Mouse (Mus musculus): ENCODE data around the gene Abcc3. TPM values are rescaled to one million over a fixed set of nuclear protein-coding genes. Genes with fewer than 3 reads are reported as not detected.
A peak's percentile ranks its signal among the peaks of the same experiment; 100 is the strongest.

The Abcc3 gene
- polyA plus RNA-seq, 1 experiment from 2014 or later, result 2.5 TPM

GRCm38 (mm10) chr11:94327693-94328643 lies 64.8 kb downstream of the Abcc3 start, which contains the start of gene Ankrd40:
Ankrd40 (plus strand) TSS chr11:94328001.
- H3K9ac ChIP-seq (ENCODE audit: low read depth, low read length), result peak within 1 kb of the TSS; percentile 96
- H3K27ac ChIP-seq (ENCODE audit: low read length), result peak within 1 kb of the TSS; percentile 99
- H3K4me2 ChIP-seq (ENCODE audit: low read depth, low read length), result peak within 1 kb of the TSS; percentile 76
- H3K4me1 ChIP-seq (ENCODE audit: control insufficient read depth, insufficient read depth, low read length), result peaks cover 18% of the 10 kb centered on the region
- WGBS, result under 1% methylated on average over 73 of the region's 78 CpGs
- no peaks in the 10 kb centered on the region for H3K27me3 ChIP-seq (replicated peaks; ENCODE audit: control insufficient read depth, insufficient read depth, low read length)
- no peaks in the 10 kb centered on the region for H3K36me3 ChIP-seq (ENCODE audit: control insufficient read depth, insufficient read depth, low read length)
- H3K9me3 ChIP-seq (ENCODE audit: control insufficient read depth, low read length), result no peaks in the 10 kb centered on the region
- peak within 1 kb of the TSS; percentile 82 for H3K4me3 ChIP-seq (ENCODE audit: low read length)
- ATAC-seq, result peak; percentile 85

- Histone ChIP-seq H3K9me3 (ENCODE audit: control insufficient read depth, low read length) (no peaks in the 10 kb centered on the region), H3K4me3 (ENCODE audit: low read length) (peak overlapping the region; percentile 18; the same call in 1 of the 2 replicates), H3K36me3 (ENCODE audit: control insufficient read depth, insufficient read depth, low read length) (no peaks in the 10 kb centered on the region), H3K27me3 (replicated peaks; ENCODE audit: control insufficient read depth, insufficient read depth, low read length) (no peaks in the 10 kb centered on the region), H3K4me2 (ENCODE audit: low read depth, low read length) (peak overlapping the region; percentile 41), H3K4me1 (ENCODE audit: control insufficient read depth, insufficient read depth, low read length) (peaks cover 13% of the 10 kb centered on the region), H3K9ac (ENCODE audit: low read depth, low read length) (peak overlapping the region; percentile 53; the same call in 1 of the 2 replicates), H3K27ac (ENCODE audit: low read length) (peak overlapping the region; percentile 83)
- ATAC-seq, result no peak
- 9% methylated on average over 10 of the region's 10 CpGs for WGBS
Observed at GRCm38 (mm10) chr11:94326961-94327411, 65.8 kb downstream of the Abcc3 start.

DNA sequence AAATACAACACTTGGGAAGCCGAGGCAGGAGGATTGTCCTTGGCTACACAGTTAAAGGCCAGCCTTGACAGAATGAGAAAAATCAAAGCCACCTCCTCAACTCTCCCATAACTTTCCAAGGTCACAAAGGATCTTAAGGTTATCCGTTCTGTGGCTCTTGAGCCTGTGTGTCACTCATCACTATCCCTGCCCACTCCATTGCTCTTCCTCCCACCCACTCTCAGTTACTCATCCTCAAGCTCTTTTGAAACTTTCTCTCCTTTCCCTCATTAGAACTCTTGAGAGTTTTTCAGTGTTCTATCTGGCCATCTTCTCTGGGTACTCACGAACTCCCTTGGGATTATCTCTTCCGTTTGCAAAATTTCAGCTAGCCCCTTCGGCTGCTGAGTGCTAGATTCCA lies 68.2 kb downstream of the Abcc3 start:
- no peak for ATAC-seq
- Histone ChIP-seq H3K4me3 (ENCODE audit: low read length) (no peak overlapping the region), H3K4me1 (ENCODE audit: control insufficient read depth, insufficient read depth, low read length) (peaks cover 13% of the 10 kb centered on the region), H3K9me3 (ENCODE audit: control insufficient read depth, low read length) (no peaks in the 10 kb centered on the region), H3K9ac (ENCODE audit: low read depth, low read length) (no peak overlapping the region), H3K36me3 (ENCODE audit: control insufficient read depth, insufficient read depth, low read length) (no peaks in the 10 kb centered on the region), H3K27me3 (replicated peaks; ENCODE audit: control insufficient read depth, insufficient read depth, low read length) (no peaks in the 10 kb centered on the region), H3K4me2 (ENCODE audit: low read depth, low read length) (no peak overlapping the region), H3K27ac (ENCODE audit: low read length) (no peak overlapping the region)
- WGBS, result 82% methylated on average over 5 of the region's 5 CpGs

- H3K27me3 ChIP-seq (replicated peaks; ENCODE audit: control insufficient read depth, insufficient read depth, low read length), result no peaks in the 10 kb centered on the region
- H3K27ac ChIP-seq (ENCODE audit: low read length), result no peak overlapping the region
- H3K9me3 ChIP-seq (ENCODE audit: control insufficient read depth, low read length), result no peaks in the 10 kb centered on the region
- no peak overlapping the region for H3K9ac ChIP-seq (ENCODE audit: low read depth, low read length)
- H3K4me1 ChIP-seq (ENCODE audit: control insufficient read depth, insufficient read depth, low read length), result peaks cover 11% of the 10 kb centered on the region
- no peaks in the 10 kb centered on the region for H3K36me3 ChIP-seq (ENCODE audit: control insufficient read depth, insufficient read depth, low read length)
- no peak overlapping the region for H3K4me3 ChIP-seq (ENCODE audit: low read length)
- WGBS, result 81% methylated on average over 5 of the region's 5 CpGs
- no peak overlapping the region for H3K4me2 ChIP-seq (ENCODE audit: low read depth, low read length)
- ATAC-seq, result no peak
Observed at GRCm38 (mm10) chr11:94323271-94323925, 69.4 kb downstream of the Abcc3 start.

DNA sequence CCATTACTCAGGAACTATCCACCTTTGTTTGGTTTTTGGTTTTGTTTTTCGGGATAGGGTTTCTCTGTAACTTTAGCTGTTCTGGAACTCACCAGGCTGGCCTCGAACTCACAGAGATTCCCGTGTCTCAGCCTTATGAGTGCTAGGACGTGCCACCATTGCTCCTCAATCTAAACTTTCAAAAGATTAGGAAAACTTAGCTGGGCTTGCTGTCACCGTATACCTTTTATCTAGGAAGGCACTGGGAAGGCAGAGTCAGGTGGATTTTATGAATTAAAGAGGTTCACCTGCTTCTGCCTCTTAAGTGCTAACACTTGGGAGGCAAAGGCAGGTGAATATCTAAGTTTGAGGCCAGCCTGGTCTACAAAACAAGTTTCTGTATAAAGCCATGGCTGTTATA lies 70.2 kb downstream of the Abcc3 start:
- peak overlapping the region; percentile 81 for H3K4me2 ChIP-seq (ENCODE audit: low read depth, low read length)
- no peak for ATAC-seq
- H3K4me1 ChIP-seq (ENCODE audit: control insufficient read depth, insufficient read depth, low read length), result peaks cover 13% of the 10 kb centered on the region
- WGBS, result 33% methylated on average over 5 of the region's 5 CpGs
- no peaks in the 10 kb centered on the region for H3K9me3 ChIP-seq (ENCODE audit: control insufficient read depth, low read length)
- peak overlapping the region; percentile 100 for H3K9ac ChIP-seq (ENCODE audit: low read depth, low read length)
- H3K27me3 ChIP-seq (replicated peaks; ENCODE audit: control insufficient read depth, insufficient read depth, low read length), result no peaks in the 10 kb centered on the region
- peak overlapping the region; percentile 99 for H3K4me3 ChIP-seq (ENCODE audit: low read length)
- H3K27ac ChIP-seq (ENCODE audit: low read length), result peak overlapping the region; percentile 95
- no peaks in the 10 kb centered on the region for H3K36me3 ChIP-seq (ENCODE audit: control insufficient read depth, insufficient read depth, low read length)

- ATAC-seq, result peak; percentile 96
- under 1% methylated on average over 36 of the region's 36 CpGs for WGBS
- H3K36me3 ChIP-seq (ENCODE audit: control insufficient read depth, insufficient read depth, low read length), result no peaks in the 10 kb centered on the region
- H3K4me2 ChIP-seq (ENCODE audit: low read depth, low read length), result peak within 1 kb of the TSS; percentile 81
- H3K27me3 ChIP-seq (replicated peaks; ENCODE audit: control insufficient read depth, insufficient read depth, low read length), result no peaks in the 10 kb centered on the region
- H3K9ac ChIP-seq (ENCODE audit: low read depth, low read length), result peak within 1 kb of the TSS; percentile 100
- no peaks in the 10 kb centered on the region for H3K9me3 ChIP-seq (ENCODE audit: control insufficient read depth, low read length)
- peak within 1 kb of the TSS; percentile 99 for H3K4me3 ChIP-seq (ENCODE audit: low read length)
- H3K27ac ChIP-seq (ENCODE audit: low read length), result peak within 1 kb of the TSS; percentile 95
- peaks cover 15% of the 10 kb centered on the region for H3K4me1 ChIP-seq (ENCODE audit: control insufficient read depth, insufficient read depth, low read length)
Observed at GRCm38 (mm10) chr11:94321931-94322400, 70.8 kb downstream of the Abcc3 start, which contains the start of gene Luc7l3. Luc7l3 (minus strand) TSS chr11:94321988.

- ATAC-seq, result peak; percentile 69
- under 1% methylated on average over 67 of the region's 67 CpGs for WGBS
Observed at GRCm38 (mm10) chr11:94320969-94321930, 71.5 kb downstream of the Abcc3 start.

DNA sequence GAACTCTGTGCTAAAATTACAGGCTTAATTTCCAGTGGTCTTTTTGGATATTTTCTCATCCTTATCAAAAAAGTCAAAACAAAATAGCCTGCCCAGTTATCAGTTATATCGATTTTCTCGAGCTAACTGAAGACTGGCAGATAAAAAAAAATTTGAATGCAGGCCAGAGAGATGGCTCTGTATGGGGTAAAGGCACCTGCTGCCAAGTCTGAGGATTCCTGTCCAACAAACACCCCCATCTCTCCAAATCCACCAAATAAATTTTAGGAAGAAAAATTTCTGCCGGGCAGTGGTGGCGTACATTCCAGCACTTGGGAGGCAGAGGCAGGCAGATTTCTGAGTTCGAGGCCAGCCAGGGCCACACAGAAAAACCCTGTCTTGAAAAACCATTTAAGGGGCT lies 74.7 kb downstream of the Abcc3 start:
- H3K4me3 ChIP-seq (ENCODE audit: low read length), result no peak overlapping the region
- H3K36me3 ChIP-seq (ENCODE audit: control insufficient read depth, insufficient read depth, low read length), result no peaks in the 10 kb centered on the region
- 75% methylated on average over 5 of the region's 5 CpGs for WGBS
- no peaks in the 10 kb centered on the region for H3K9me3 ChIP-seq (ENCODE audit: control insufficient read depth, low read length)
- no peak overlapping the region for H3K27ac ChIP-seq (ENCODE audit: low read length)
- peaks cover 28% of the 10 kb centered on the region for H3K4me1 ChIP-seq (ENCODE audit: control insufficient read depth, insufficient read depth, low read length)
- no peak overlapping the region for H3K9ac ChIP-seq (ENCODE audit: low read depth, low read length)
- ATAC-seq, result no peak
- H3K4me2 ChIP-seq (ENCODE audit: low read depth, low read length), result no peak overlapping the region
- no peaks in the 10 kb centered on the region for H3K27me3 ChIP-seq (replicated peaks; ENCODE audit: control insufficient read depth, insufficient read depth, low read length)

More at GRCm38 (mm10) chr11:94320969-94321930, 71.5 kb downstream of the Abcc3 start:
- Histone ChIP-seq H3K4me3 (ENCODE audit: low read length) (peak overlapping the region; percentile 99), H3K27ac (ENCODE audit: low read length) (peak overlapping the region; percentile 95), H3K4me2 (ENCODE audit: low read depth, low read length) (peak overlapping the region; percentile 81), H3K4me1 (ENCODE audit: control insufficient read depth, insufficient read depth, low read length) (peaks cover 17% of the 10 kb centered on the region), H3K9ac (ENCODE audit: low read depth, low read length) (peak overlapping the region; percentile 100), H3K27me3 (replicated peaks; ENCODE audit: control insufficient read depth, insufficient read depth, low read length) (no peaks in the 10 kb centered on the region), H3K36me3 (ENCODE audit: control insufficient read depth, insufficient read depth, low read length) (no peaks in the 10 kb centered on the region), H3K9me3 (ENCODE audit: control insufficient read depth, low read length) (no peaks in the 10 kb centered on the region)
